Mouse (Mus musculus): Measurements from ENCODE around the gene Otc. TPM values are rescaled to one million over a fixed set of nuclear protein-coding genes. Genes with fewer than 3 reads are reported as not detected.

Otc gene
- total and polyA plus RNA-seq, 2 experiments from 2014 or later: not detected

- Histone ChIP-seq H3K27ac (ENCODE audit: low read depth, low read length) (no peak overlapping the region), H3K9ac (replicated peaks; ENCODE audit: low read length, poor library complexity, severe bottlenecking) (no peak overlapping the region), H3K9me3 (ENCODE audit: low read length) (no peaks in the 10 kb centered on the region), H3K36me3 (ENCODE audit: insufficient read depth, low read length) (no peaks in the 10 kb centered on the region), H3K4me2 (ENCODE audit: low read depth, low read length, poor library complexity, severe bottlenecking) (no peak overlapping the region), H3K4me1 (ENCODE audit: insufficient read depth, low read length) (no peaks in the 10 kb centered on the region), H3K27me3 (ENCODE audit: insufficient read depth, low read length) (no peaks in the 10 kb centered on the region), H3K4me3 (ENCODE audit: low read depth, low read length) (no peak overlapping the region)
- TF ChIP-seq CTCF (IDR thresholded peaks at IDR 0.05): no peak
- no peak for DNase-seq (ENCODE audit: low spot score)
- no peak for ATAC-seq (ENCODE audit: low FRiP score)
- 63% methylated on average over 2 of the region's 2 CpGs for WGBS
Observed at GRCm38 (mm10) chrX:10336816-10337215, 84.7 kb downstream of the Otc start.

- no peaks in the 10 kb centered on the region for H3K36me3 ChIP-seq (ENCODE audit: insufficient read depth, low read length)
- no peak for ATAC-seq (ENCODE audit: low FRiP score)
- TF ChIP-seq CTCF (IDR thresholded peaks at IDR 0.05): no peak
Observed at GRCm38 (mm10) chrX:10355867-10356266, 103.8 kb downstream of the Otc start.

More at GRCm38 (mm10) chrX:10355867-10356266, 103.8 kb downstream of the Otc start:
- no peak overlapping the region for H3K9ac ChIP-seq (replicated peaks; ENCODE audit: low read length, poor library complexity, severe bottlenecking)
- no peak for DNase-seq (ENCODE audit: low spot score)
- H3K4me2 ChIP-seq (ENCODE audit: low read depth, low read length, poor library complexity, severe bottlenecking): no peak overlapping the region
- H3K27ac ChIP-seq (ENCODE audit: low read depth, low read length): no peak overlapping the region
- H3K4me3 ChIP-seq (ENCODE audit: low read depth, low read length): no peak overlapping the region
- H3K4me1 ChIP-seq (ENCODE audit: insufficient read depth, low read length): no peaks in the 10 kb centered on the region
- no peaks in the 10 kb centered on the region for H3K27me3 ChIP-seq (ENCODE audit: insufficient read depth, low read length)
- WGBS: 38% methylated on average over 4 of the region's 4 CpGs
- H3K9me3 ChIP-seq (ENCODE audit: low read length): no peaks in the 10 kb centered on the region

Other genes with a start within 250 kb of the Otc start
- gene Srpx, start 134.6 kb upstream of the Otc start, total RNA-seq (2014; rRNA removed): 1.5 and 2.9 TPM in 2 replicates
- gene Srpx, start 134.6 kb upstream of the Otc start, polyA plus RNA-seq (2015; fragmentation: Nextera tagmentation; extraction: Ambion mirVana): 1.6 TPM in 2 replicates
- gene Rpgr, start 35.4 kb upstream of the Otc start, total RNA-seq (2014; rRNA removed): 22.9 and 24.6 TPM in 2 replicates
- gene Rpgr, start 35.4 kb upstream of the Otc start, polyA plus RNA-seq (2015; fragmentation: Nextera tagmentation; extraction: Ambion mirVana): 25.4 and 28.4 TPM in 2 replicates
- gene Tspan7, start 232.9 kb downstream of the Otc start, total RNA-seq (2014; rRNA removed): 318 and 333 TPM in 2 replicates
- 724 and 778 TPM in 2 replicates for gene Tspan7, start 232.9 kb downstream of the Otc start, polyA plus RNA-seq (2015; fragmentation: Nextera tagmentation; extraction: Ambion mirVana)